Mouse (Mus musculus): ENCODE results near the gene Rbm28. TPM values are rescaled to one million over a fixed set of nuclear protein-coding genes. Genes with fewer than 3 reads are reported as not detected.

Rbm28 gene
- total RNA-seq, 1 experiment from 2014 or later: 67.9 TPM

DNA sequence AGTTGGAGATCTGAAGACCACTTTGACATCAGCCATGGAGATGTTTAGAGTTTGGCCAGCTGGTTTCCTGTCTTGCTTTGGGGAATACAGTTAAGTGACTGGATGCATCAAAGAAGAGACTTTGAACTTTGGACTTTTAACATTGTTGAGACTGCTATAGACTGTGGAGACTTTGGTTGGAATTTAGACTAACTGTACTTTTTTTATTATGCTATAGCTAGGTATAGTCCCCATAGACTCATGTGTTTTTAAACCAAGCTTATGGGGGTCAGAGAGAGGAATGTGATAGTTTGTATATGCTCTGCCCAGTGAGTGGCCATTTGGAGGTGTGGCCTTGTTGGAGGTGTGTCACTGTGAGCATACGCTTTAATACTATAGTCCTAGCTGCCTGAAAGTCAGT lies 14.8 kb downstream of the Rbm28 start:
- ATAC-seq (ENCODE audit: extremely low read depth, insufficient number of reproducible peaks, low FRiP score, poor library complexity, severe bottlenecking): no peak

DNA sequence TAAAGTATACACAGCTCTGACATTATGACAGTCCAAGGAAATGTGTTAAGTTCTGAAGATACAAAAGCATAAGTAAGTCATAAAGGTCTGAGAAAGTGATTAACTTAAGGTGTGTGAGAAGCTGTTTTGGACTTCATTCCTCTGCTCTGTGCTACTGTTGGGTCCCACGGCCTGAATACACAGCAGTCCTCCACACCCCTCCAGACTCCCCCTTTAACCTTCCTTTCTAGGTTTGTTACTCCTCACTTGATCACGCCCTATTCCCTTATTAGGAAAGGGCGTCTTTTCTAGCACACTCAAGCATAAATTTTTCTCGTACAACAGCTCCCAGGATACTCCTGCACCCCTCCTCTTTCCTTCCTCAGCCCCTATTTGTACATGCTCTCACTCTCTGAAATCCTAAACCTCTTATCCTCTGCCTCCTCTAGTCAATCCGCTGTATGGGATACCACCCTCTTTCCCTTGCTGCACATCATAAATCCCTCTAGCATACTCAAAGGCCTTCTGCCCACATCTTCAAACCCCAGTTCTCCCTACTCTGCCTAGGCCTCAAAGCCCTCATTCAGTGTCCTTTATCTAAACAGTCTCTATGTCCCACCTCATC lies 17.3 kb downstream of the Rbm28 start:
- ATAC-seq (ENCODE audit: extremely low read depth, insufficient number of reproducible peaks, low FRiP score, poor library complexity, severe bottlenecking): no peak

DNA sequence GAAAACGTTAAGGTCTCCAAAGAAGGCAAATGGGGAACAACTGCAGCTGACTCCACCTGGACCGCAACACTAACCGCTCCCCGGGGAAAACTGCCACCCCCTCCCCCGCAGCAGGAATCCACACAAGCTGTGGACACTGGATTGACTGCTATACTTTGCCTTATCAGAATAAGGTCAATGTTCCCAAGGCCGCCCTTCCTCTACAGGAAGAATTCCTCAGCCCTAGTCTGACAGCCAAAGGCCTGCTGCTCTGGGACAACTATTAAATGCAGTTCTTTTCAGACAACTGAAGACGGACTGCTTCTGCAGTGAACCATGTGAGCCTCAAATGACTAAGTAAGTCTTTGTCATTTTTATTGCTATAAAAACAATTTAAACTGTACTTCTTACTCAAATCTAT lies 18.2 kb downstream of the Rbm28 start:
- ATAC-seq (ENCODE audit: extremely low read depth, insufficient number of reproducible peaks, low FRiP score, poor library complexity, severe bottlenecking): no peak

DNA sequence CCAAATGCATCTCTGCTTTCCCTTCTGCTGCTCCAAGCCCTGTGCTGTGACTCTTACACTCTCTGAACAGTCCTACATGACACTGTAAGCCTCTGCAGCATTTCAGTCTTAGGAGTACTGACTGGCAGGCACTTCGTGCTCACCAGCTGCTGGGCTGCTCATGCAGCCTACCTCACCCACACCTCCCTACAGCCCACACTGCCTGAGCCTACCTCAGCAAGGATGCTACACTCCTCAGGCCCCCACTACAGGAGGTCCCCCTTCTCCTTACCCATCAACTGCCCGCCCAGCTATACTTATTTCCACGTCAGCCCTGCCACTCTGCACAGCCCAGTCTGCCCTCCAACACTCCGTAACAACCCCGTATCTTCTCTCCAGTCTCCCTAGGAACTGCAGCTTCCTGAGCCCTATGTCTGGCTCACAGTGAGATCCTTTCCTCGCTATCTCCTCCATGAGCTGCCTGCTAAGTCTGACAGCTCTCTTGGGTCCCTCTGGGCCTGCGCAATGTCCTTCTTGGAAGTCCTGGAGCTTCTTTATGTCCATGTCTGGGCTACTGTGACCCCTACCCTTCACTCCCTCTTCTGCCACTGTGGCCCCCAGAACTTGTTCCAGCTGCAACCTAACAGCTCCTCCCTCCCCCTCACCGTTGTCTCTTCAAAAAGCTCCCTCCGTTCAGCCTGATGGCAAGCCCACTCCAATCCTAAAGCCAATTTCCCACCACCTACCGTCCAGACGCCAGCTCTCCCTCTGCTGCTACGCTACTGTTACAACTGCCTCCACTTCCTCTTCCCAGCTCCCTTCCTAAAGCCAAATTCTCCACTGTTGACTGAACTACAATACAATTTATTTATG lies 19.1 kb downstream of the Rbm28 start:
- no peak for ATAC-seq (ENCODE audit: extremely low read depth, insufficient number of reproducible peaks, low FRiP score, poor library complexity, severe bottlenecking)

DNA sequence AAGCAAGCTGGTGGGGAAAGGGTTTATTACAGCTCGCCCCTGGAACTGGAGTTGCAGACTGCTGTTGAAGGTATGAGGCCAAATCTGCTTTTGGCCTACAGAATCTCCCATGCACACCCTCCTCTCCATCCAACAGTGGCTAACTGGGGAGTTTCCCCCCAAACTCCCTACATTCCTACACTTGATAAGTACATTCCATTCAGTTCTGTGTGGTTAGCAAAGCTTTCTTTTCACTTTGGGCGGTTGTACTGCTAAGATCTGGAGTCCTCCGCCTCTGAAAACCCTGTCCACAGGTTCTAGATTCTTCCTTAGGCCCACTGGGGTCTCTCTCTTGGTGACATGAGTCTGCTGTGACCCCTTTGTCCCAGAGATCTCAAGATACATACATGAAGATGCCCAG lies 19.8 kb downstream of the Rbm28 start:
- no peak for ATAC-seq (ENCODE audit: extremely low read depth, insufficient number of reproducible peaks, low FRiP score, poor library complexity, severe bottlenecking)

DNA sequence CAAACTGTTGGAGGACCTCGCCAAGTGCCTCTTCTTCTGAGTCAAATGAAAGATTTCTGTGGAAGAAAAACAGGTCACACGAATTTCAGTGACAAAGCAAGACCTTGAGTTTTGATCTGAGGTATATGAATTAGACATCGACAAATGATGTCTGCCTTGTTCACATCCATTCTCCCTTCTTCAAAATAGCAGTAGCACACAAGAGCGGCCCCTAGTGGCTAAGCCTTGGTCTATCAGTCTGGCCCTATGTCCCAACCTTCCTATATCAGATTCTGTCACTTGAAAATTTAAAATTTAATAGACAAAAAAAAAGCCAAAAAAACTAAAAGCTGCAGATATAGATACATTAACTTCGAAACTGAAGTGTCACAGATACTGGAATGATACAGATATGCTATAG lies 21.2 kb downstream of the Rbm28 start:
- no peak for ATAC-seq (ENCODE audit: extremely low read depth, insufficient number of reproducible peaks, low FRiP score, poor library complexity, severe bottlenecking)

DNA sequence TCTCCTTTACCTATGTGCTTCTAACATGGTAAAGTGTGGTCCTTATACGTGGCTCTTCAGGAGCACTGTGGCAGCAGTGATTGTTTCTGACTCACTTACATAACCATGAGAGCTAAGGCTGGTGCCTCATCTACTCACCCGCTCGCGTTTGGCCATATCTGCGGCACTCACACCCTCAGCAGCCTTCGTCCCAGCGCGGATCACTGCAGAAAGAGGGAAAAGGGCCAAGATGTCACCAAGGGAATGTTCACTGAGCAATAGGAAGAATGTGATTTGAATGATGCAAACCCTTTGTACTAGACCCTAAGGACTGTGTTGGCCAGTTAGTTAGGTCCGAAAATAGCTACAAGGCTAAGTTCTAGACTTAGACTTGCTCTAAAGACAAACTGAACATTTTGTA lies 27.4 kb downstream of the Rbm28 start:
- no peak for ATAC-seq (ENCODE audit: extremely low read depth, insufficient number of reproducible peaks, low FRiP score, poor library complexity, severe bottlenecking)

DNA sequence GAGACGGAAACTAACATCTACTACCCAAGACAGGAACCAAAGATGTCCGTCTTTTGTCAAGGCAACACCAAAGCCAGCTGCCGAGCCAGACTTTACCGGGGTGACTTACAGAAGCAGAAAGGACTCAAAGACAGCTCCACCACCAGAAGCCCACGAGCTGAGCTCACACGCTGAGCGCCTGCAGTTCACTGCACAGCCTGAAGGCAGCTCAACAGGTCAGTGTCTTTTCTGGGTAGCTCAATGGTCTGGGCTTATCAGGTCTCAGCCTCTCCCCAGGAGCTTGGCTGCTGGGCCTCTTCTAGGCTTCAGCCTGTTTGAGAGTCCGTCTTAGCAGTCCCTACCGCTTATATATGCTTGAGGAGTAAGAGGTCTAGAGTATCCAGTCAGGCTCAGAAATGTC lies 31.7 kb downstream of the Rbm28 start:
- ATAC-seq (ENCODE audit: extremely low read depth, insufficient number of reproducible peaks, low FRiP score, poor library complexity, severe bottlenecking): no peak

DNA sequence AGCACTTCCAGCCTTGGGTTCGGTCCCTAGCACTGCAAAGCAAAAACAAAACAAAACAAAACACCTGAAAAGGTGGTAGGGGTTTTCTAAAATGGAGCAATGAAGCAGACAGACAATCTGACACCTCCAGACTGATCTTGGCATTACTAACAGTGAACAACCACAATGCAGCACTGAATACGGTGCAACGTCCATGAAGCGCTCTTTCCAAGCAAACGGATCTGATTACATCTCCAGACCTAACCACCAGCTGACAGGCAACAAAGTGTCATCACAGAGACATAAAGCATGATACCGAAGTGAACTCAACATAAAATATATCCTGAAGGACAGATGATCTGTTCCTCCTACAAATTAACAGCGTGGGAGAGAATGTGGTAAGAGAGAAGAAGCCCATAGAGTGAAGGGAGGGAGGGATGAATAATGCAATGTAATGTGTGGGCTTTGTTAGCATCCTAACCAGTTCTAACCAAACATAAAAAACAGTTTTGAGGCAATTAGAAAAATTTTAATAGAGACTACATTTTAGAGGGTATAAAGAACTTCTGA lies 37.9 kb downstream of the Rbm28 start:
- no peak for ATAC-seq (ENCODE audit: extremely low read depth, insufficient number of reproducible peaks, low FRiP score, poor library complexity, severe bottlenecking)

DNA sequence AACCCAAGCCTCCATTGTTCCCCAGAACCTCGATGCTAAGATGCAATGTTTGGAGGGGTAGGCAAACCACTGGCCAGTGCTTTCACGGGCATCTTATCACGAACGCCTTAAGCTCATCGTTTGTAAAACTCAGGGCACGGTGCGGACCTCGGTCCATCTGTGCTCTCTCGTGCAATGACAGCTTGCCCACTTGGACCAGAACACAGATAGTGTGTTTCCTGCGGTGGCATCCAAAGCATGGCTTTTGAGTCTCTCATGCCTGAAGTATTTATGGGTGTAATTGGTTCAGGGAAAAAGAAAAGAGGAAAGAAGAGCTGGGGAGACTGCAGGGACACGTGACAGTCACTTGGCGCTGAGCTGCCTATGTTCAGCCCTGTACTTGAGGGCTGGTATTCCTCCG lies 44.8 kb downstream of the Rbm28 start:
- ATAC-seq (ENCODE audit: extremely low read depth, insufficient number of reproducible peaks, low FRiP score, poor library complexity, severe bottlenecking): no peak

DNA sequence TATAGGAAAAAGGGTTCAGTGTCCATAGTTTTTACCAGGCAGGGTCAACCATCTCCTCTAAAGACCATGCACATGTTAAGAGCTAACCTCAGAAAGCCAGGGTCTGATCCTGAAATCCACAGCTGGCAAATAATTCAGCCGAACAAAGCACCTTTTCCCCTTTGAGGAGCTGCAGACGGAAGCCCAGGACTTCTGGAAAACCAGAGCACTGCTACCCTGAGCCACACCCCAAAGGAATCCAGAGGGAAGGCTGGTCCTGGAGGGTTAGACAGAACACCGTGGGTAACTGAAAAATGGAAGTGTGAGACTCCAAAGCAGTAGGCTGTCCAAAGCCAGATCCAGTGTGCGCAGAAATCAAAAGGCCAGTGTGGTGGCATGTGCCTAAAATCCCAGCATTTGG lies 45.8 kb downstream of the Rbm28 start:
- no peak for ATAC-seq (ENCODE audit: extremely low read depth, insufficient number of reproducible peaks, low FRiP score, poor library complexity, severe bottlenecking)

DNA sequence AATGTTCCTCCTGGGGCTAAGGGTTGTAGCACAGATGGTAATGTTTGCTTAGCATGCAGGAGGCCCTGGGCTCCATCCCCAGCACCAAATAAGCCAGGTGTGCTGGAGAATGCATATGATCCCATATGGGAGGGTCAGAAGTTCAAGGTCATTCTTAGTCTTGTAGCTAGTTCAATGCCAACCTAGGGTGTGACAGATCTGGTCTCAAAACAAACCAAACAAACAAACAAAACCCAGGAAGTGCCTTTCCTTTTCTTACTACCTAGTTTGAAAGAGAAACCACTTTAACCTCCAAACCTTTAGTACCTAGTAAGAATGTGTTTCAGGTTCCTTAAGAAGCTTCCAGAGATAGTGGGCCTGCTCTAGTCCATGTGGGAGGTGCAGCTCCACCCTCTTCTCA lies 46.6 kb downstream of the Rbm28 start:
- ATAC-seq (ENCODE audit: extremely low read depth, insufficient number of reproducible peaks, low FRiP score, poor library complexity, severe bottlenecking): no peak

DNA sequence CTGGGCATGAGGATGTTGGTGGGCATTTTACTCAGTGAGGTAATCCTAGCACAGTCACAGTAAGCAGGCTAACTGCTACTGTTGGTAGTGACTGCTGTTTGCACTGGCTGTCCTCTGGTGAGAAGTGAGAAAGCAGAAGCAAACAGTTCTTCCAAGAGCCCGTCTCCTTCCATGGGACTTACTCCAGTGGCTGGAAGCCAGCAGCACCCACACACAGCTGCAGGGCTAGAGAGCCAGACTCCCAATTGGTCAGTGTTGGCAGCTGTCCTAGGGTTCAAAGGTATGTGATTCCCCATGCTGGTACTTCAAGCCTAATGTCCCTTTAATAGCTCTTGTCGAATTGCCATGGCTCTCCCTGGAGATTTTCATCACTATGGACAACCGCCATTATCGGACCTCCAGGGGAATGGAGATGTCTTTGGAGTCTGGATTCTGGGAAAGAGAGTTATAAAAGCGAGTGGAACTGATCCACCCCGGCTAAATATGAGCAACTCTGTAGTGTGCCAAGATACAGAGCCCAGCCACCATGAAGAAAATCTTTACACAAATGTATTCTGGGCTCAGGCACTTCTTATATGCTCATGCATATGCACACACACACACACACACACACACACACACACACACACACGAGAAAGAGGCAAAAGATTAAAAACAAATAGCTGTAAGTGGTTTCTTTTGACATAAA lies 47.2 kb downstream of the Rbm28 start:
- ATAC-seq (ENCODE audit: extremely low read depth, insufficient number of reproducible peaks, low FRiP score, poor library complexity, severe bottlenecking): no peak

DNA sequence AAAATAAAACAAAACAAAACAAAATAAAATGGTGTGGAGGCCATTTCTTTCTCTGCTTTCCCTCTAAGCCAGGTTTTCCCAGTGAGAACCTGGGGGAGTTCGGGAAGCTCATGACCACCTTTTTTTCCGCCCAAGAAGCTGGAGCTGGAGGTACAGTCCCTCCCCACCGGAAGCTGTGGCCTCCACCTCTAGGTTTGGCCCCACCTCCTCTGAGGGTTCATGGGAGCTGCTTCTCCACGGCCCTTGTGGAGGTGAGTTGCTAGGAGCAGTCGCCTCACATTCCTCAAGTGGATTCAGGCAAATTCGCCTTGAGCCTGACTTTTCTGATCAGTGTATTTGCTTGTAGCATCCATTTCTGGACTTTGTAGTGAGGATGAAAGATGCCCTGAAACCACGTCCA lies 49.0 kb downstream of the Rbm28 start:
- no peak for ATAC-seq (ENCODE audit: extremely low read depth, insufficient number of reproducible peaks, low FRiP score, poor library complexity, severe bottlenecking)

DNA sequence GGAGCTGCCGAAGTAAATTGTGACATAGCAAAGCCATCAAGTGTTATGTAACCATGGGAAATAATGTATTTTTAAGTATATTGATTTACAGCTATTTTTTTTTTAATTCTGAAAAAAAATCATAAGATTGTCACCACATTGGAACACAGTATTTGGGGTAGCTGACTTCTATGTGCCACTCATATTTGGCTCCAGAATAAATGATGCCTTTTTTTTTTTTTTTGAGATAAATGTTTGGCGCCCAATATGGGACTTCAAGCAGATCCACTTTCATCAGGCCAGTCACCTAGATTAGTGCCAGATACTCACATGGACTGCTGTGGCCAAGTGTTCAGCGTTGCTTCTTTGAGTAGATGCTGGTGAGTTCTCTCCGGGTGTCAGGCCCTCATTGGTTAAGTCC lies 53.3 kb downstream of the Rbm28 start:
- ATAC-seq (ENCODE audit: extremely low read depth, insufficient number of reproducible peaks, low FRiP score, poor library complexity, severe bottlenecking): no peak

DNA sequence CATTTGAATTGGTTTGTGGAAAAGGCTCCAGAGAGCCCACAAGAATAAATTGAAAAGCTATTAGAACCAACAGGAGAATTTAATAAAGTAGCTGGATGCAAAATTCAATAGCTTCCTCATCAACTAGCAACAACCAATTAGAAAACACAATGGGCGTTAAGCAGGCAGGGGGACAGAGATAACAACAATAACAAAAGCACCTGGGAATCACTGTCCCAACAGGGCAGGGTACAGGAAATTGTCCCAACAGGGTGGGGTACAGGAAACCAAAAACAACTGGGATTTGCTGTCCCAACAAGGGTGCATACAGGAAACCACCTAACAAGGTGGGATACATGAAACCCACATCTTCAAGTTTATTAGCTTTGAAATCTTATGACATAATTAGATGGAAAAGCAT lies 56.4 kb downstream of the Rbm28 start:
- no peak for ATAC-seq (ENCODE audit: extremely low read depth, insufficient number of reproducible peaks, low FRiP score, poor library complexity, severe bottlenecking)

DNA sequence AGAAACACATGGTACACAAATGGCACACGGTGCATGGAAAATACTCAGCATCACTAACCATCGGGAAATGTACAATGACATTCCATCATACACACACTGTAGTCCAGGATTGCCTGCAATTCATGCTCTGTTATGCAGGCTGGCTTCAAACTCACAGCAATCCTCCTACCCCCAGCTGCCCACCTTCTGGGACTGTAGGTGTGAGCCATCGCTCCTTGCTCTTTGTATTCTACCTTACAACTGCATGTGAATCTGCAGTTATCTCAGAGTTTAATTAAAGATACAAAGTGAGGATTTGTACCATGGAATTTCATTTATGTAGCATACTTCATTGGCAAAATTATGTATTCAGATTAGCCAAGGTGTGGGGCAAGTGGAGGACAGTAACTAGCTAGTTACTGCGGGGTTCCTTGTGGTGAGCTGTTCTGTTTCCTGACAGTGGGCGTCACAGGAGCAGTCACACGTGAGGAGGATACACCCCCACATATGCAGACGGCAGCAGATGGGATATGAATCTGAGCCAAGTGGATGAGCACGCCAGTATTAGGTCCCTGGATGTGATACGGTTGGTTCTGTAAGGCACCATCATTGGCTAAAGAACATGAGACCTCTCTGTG lies 63.5 kb downstream of the Rbm28 start:
- ATAC-seq (ENCODE audit: extremely low read depth, insufficient number of reproducible peaks, low FRiP score, poor library complexity, severe bottlenecking): no peak

DNA sequence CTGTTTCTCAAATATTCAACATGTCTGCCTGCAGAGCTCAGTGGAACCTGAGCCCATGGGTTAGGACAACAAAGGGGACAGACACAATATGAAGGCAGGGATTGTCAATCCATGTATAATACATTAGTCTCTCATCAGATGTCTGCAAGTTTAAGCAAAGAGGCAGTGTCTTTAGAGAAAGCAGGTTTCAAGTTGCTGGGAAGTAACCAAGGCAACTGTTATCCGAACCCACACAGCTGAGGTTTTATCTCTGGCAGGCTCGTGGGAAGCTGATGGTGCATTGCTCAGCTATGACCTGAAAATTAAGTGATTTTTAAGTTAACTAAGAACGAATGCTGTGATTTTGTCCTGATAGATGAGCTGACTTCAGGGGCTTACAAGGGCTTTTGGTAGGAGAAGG lies 64.4 kb downstream of the Rbm28 start:
- ATAC-seq (ENCODE audit: extremely low read depth, insufficient number of reproducible peaks, low FRiP score, poor library complexity, severe bottlenecking): no peak

DNA sequence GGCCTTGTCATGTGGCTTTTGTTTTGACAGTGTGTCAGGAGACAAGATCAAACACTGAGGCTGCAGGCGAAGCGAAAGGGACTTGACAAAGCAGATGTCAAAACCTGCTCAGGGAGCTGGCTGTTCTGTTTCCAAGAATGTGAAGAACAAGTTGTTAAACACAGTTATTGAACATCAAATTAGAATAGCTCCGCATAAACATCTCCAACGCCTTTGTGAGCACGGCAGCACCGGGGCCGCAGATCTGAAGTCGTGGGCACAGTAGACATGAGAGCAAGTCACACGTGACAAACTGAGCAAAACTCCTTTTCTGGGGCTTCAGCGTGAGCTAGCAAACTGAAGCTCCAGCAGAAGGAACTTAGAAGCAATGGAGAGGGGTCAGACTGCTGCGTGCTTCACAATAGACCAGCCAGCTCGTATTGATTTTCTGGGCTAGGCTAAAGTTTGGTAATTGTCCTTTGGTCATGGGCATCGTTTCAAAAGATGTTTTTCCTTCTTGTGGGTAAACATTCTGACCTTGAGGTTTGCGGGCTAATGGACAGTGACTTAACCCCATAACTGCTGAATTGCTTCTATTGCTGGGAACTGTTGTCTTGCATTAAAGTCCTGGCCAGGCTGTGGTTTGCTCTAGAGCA lies 65.2 kb downstream of the Rbm28 start:
- no peak for ATAC-seq (ENCODE audit: extremely low read depth, insufficient number of reproducible peaks, low FRiP score, poor library complexity, severe bottlenecking)
